Mouse (Mus musculus): ENCODE measurements at regions not wholly inside any gene's neighbourhood (a gene's known extent, or its start where the extent isn't known, plus 50 kb on each side); places are given as distances from the start of the nearest gene placed in this dataset.

DNA sequence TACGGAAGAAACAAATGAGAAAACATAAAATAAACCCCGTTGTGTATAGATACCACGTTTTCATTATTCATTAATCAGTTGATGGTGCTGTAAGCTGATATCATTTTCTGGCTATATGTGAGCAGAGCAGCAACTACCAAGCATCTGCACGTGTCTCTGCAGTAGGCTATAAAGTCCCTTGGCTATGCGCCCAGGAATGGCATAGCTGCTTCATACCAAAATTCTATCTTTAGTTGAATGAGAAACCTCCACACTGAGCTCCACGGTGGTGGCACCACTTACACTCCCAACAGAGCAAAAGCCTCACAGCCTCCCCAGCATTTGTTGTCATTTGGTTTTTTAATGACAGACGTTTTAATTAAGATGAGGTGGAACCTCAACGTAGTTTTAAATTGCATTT, 944.4 kb downstream of the Ttll7 start:
- TF ChIP-seq CTCF (IDR thresholded peaks at IDR 0.05; ENCODE audit: borderline replicate concordance, insufficient read depth, low read length) (no peak), POLR2A (IDR thresholded peaks at IDR 0.05; ENCODE audit: low read depth, low read length) (no peak)

Data from embryonic fibroblast, embryonic 13.5 days (primary cell).